Mouse (Mus musculus) kidney, adult 10 weeks (tissue): ENCODE data around the gene Gm12569. TPM values are rescaled to one million over a fixed set of nuclear protein-coding genes. Genes with fewer than 3 reads are reported as not detected.

ENCODE experiments used
- polyA plus RNA-seq: library from polyadenylated mRNA; stranded (reverse); fragments of 350-450 nt; fragmentation: Illumina TruSeq; extraction: RNeasy Lipid Tissue Mini Kit (QIAGEN cat#74804); gene quantifications from one replicate; pipeline ENCODE4 v1.2.3, GENCODE M21; 2014; ENCODE audit warnings: low read depth, low replicate concordance

Gene Gm12569
- polyA plus RNA-seq = not detected

DNA sequence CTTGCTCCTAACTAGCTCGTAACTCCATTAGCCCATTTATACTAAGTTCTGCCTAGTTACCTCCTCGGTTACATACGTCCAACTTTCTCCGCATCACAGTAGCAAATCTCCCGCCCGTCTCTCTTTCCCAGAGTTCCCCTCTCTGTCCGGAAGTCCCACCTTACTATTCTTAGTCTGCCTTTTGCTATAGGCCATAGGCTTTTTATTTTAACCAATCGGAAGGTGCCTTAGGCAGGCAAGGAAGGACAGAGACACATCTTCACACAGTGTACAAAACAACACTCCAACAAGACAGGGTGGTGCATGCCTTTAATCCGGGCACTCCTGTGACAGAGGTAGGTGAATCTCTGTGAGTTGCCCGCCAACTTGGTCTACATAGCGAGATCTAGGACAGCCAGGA lies at the start of gene Gm12569:
Gm12569 (plus strand) TSS at position 166 of the 400 bp plus-strand sequence.

GRCm38 (mm10) chr11:51261680-51262219 lies 41.5 kb downstream of the Gm12569 start, which contains the start of gene Clk4:
Clk4 (plus strand) TSS chr11:51261730.

DNA sequence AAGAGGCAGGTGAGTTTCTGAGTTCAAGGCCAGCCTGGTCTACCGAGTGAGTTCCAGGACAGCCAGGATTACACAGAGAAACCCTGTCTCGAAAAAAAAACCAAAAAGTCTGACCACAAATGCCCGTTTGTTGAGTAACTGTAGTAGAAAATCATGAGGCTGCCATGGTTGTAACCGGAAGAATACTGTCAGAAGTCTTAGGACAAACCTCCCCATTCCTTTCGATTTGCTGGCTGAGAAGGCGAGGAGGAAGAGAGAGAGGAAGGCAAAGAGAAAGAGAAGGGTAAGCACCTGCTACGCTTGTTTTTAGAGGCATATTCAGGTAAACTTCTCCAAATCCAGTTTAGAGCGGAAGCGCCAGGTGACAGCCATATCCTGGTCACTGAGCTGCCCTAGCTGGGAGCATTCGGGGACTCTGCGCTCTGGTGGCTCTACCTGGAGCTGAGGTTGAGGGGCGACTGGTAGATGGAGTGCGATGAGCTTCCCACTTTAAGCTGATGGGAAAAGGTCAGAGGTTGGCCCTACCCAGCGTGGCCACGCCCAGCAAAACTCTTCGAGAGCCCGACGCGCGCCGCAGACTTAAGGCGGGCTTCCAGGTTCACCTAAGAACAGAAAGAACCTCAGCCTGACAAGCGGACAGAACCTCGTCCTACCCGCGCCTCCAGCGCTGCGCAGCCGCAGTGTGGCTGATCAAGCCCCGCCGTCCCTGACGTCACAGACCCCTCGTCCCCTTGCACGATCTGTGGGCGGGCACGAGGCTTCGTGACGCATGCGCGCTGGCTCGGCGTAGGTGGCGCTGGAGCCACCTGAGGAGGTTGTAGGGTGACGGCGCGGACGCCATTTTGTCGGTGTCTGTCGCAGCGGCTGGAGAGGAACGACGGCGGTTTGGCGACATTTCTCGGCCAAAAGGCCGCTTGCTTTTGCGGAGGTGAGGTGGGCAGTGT lies 42.3 kb downstream of the Gm12569 start, which contains the start of gene BC049762:
BC049762 (minus strand) TSS at position 705 of the 944 bp plus-strand sequence.

Other genes starting within 250 kb of the Gm12569 start
- not detected for gene Olfr1377, start 238.5 kb upstream of the Gm12569 start, polyA plus RNA-seq
- not detected for gene Olfr51, start 216.9 kb upstream of the Gm12569 start, polyA plus RNA-seq
- not detected for gene Olfr54, start 206.2 kb upstream of the Gm12569 start, polyA plus RNA-seq
- not detected for gene Olfr1375, start 172.4 kb upstream of the Gm12569 start, polyA plus RNA-seq
- 22.0 TPM for gene Zfp354a, start 161.2 kb upstream of the Gm12569 start, polyA plus RNA-seq
- gene Clk4, start 41.3 kb downstream of the Gm12569 start, polyA plus RNA-seq = 117 TPM
- gene BC049762, start 42.6 kb downstream of the Gm12569 start, polyA plus RNA-seq = not detected
- gene Col23a1, start 69.4 kb downstream of the Gm12569 start, polyA plus RNA-seq = 0.69 TPM